15 mouse cellular contexts compared by ENCODE assay signal in the genomic region with DNA sequence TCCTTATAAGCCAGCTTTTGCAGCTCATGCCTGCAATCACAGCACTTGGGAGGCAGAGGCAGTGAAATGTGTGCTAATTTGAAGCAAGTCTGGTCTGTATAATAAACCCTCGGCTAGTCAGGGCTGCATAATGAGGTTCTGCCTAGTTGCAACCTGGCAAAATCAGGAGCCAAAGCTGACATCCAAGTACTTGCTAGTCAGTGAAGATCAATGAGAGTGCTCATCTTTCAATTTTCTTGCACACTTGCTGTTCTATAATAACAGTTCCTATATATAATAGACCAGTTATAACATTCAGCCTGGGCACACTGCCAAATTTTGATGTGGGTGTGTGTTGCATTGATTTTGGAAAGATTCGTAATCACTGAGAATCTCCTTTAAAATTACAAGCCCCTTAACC. TPM values are rescaled to one million over a fixed set of nuclear protein-coding genes. Genes with fewer than 3 reads are reported as not detected.
A peak's percentile ranks its signal among the peaks of the same experiment; 100 is the strongest.
DNase-seq lines count a peak whose midpoint lies in the region; ATAC-seq and TF ChIP-seq lines count a peak whose summit lies in the region.
"Had no signal": no experiment of that assay in that cellular context is flagged by ENCODE, and none has a peak within 500 bp of the region (broad histone marks: within the 10 kb centered on the region; RNA-seq: fewer than 3 reads in every experiment).

No protein-coding gene starts in this region.

- no peak overlapping the region for H3K27ac ChIP-seq in midbrain, embryonic 15.5 days
- no peak overlapping the region for H3K27ac ChIP-seq in midbrain, embryonic 11.5 days (ENCODE audit: low read depth, low read length)
- no peak overlapping the region for H3K27ac ChIP-seq in midbrain, postnatal 0 days (ENCODE audit: low read depth, low read length)
- H3K27ac ChIP-seq in thymus, adult 2 months (ENCODE audit: control insufficient read depth, insufficient read depth, low read length): no peak overlapping the region
- H3K27ac ChIP-seq: kidney, postnatal 0 days had no signal

- 46% methylated on average over 2 of the region's 2 CpGs for WGBS in midbrain, embryonic 15.5 days
- WGBS in midbrain, embryonic 11.5 days: 61% methylated on average over 2 of the region's 2 CpGs
- WGBS in midbrain, postnatal 0 days: 42% methylated on average over 2 of the region's 2 CpGs
- 82% methylated on average over 2 of the region's 2 CpGs for WGBS in thymus, adult 2 months

- no peak overlapping the region for H3K9ac ChIP-seq in midbrain, embryonic 15.5 days
- no peak overlapping the region for H3K9ac ChIP-seq in midbrain, embryonic 11.5 days (ENCODE audit: low read length)
- H3K9ac ChIP-seq in midbrain, postnatal 0 days (replicated peaks; ENCODE audit: low read length, poor library complexity, severe bottlenecking): no peak overlapping the region
- H3K9ac ChIP-seq: heart, embryonic 12.5 days had no signal

- no peak overlapping the region for H3K4me2 ChIP-seq in midbrain, embryonic 15.5 days
- H3K4me2 ChIP-seq in midbrain, embryonic 11.5 days: no peak overlapping the region
- H3K4me2 ChIP-seq in midbrain, postnatal 0 days (ENCODE audit: low read depth, low read length, poor library complexity, severe bottlenecking): no peak overlapping the region
- H3K4me2 ChIP-seq: heart, embryonic 12.5 days; liver, embryonic 11.5 days had no signal

- no peaks in the 10 kb centered on the region for H3K4me1 ChIP-seq in midbrain, embryonic 15.5 days
- H3K4me1 ChIP-seq in midbrain, embryonic 11.5 days (ENCODE audit: control insufficient read depth, insufficient read depth, low read length): no peaks in the 10 kb centered on the region
- no peaks in the 10 kb centered on the region for H3K4me1 ChIP-seq in midbrain, postnatal 0 days (ENCODE audit: insufficient read depth, low read length)
- no peaks in the 10 kb centered on the region for H3K4me1 ChIP-seq in thymus, adult 2 months (replicated peaks; ENCODE audit: control insufficient read depth, insufficient read depth, low read length)
- H3K4me1 ChIP-seq: heart, embryonic 12.5 days had no signal

- no peaks in the 10 kb centered on the region for H3K27me3 ChIP-seq in midbrain, embryonic 15.5 days (replicated peaks)
- H3K27me3 ChIP-seq in midbrain, embryonic 11.5 days (ENCODE audit: control insufficient read depth, insufficient read depth, low read length): no peaks in the 10 kb centered on the region
- no peaks in the 10 kb centered on the region for H3K27me3 ChIP-seq in midbrain, postnatal 0 days (ENCODE audit: insufficient read depth, low read length)
- H3K27me3 ChIP-seq in thymus, adult 2 months (ENCODE audit: control insufficient read depth, insufficient read depth, low read length): no peaks in the 10 kb centered on the region
- H3K27me3 ChIP-seq: heart, embryonic 12.5 days had no signal

- no peak for TF ChIP-seq POLR2A in thymus, adult 2 months (IDR thresholded peaks at IDR 0.05; ENCODE audit: control insufficient read depth, extremely low read depth, insufficient read depth, low read length, poor library complexity)

- no peaks in the 10 kb centered on the region for H3K9me3 ChIP-seq in midbrain, embryonic 15.5 days
- H3K9me3 ChIP-seq in midbrain, embryonic 11.5 days (ENCODE audit: control insufficient read depth, low read length): no peaks in the 10 kb centered on the region
- H3K9me3 ChIP-seq in midbrain, postnatal 0 days (ENCODE audit: low read length): no peaks in the 10 kb centered on the region

- peak; percentile 16 for DNase-seq in cerebellum, postnatal 10 days
- no peak for DNase-seq in midbrain, embryonic 11.5 days (ENCODE audit: low spot score, missing footprints)
- DNase-seq in midbrain, postnatal 0 days (ENCODE audit: low spot score): peak; percentile 5
- no peak for DNase-seq in embryo, embryonic 10 days (ENCODE audit: low spot score)
- DNase-seq in cerebellum, postnatal 36 days: no peak
- DNase-seq in thymus, adult 2 months: no peak
- DNase-seq: adrenal gland, adult 2 months had no signal

- no peaks in the 10 kb centered on the region for H3K36me3 ChIP-seq in midbrain, embryonic 15.5 days (replicated peaks)
- no peaks in the 10 kb centered on the region for H3K36me3 ChIP-seq in midbrain, embryonic 11.5 days (ENCODE audit: control insufficient read depth, insufficient read depth, low read length)
- no peaks in the 10 kb centered on the region for H3K36me3 ChIP-seq in midbrain, postnatal 0 days (ENCODE audit: insufficient read depth, low read length)
- H3K36me3 ChIP-seq in thymus, adult 2 months (ENCODE audit: control insufficient read depth, insufficient read depth, low read length): no peaks in the 10 kb centered on the region
- H3K36me3 ChIP-seq: heart, embryonic 12.5 days had no signal

- no peak for TF ChIP-seq CTCF in midbrain, postnatal 0 days (IDR thresholded peaks at IDR 0.05)
- no peak for TF ChIP-seq CTCF in thymus, adult 2 months (IDR thresholded peaks at IDR 0.05; ENCODE audit: borderline replicate concordance, control insufficient read depth, extremely low read depth, insufficient read depth, low read length, poor library complexity)

- ATAC-seq in cerebellum, adult (ENCODE audit: insufficient number of reproducible peaks, low FRiP score, low TSS enrichment): no peak
- ATAC-seq in midbrain, embryonic 15.5 days (replicated peaks): peak; percentile 70
- no peak for ATAC-seq in midbrain, embryonic 11.5 days (ENCODE audit: low FRiP score)
- no peak for ATAC-seq in midbrain, postnatal 0 days (ENCODE audit: low FRiP score)
- ATAC-seq: lung, postnatal 0 days had no signal

- no peak overlapping the region for H3K4me3 ChIP-seq in midbrain, embryonic 15.5 days
- H3K4me3 ChIP-seq in midbrain, embryonic 11.5 days (ENCODE audit: low read depth, low read length): no peak overlapping the region
- no peak overlapping the region for H3K4me3 ChIP-seq in midbrain, postnatal 0 days (ENCODE audit: low read depth, low read length)
- H3K4me3 ChIP-seq in thymus, adult 2 months (ENCODE audit: control insufficient read depth, insufficient read depth, low read length): no peak overlapping the region
- H3K4me3 ChIP-seq: heart, embryonic 12.5 days had no signal

RNA-seq across cellular contexts. Expression of a gene that starts 6.2 kb away (rescaled TPM):
- polyA plus RNA-seq in midbrain, embryonic 15.5 days (2015; fragmentation: Nextera tagmentation; extraction: Ambion mirVana): 0.54 and 0.65 TPM in 2 replicates
- not detected in 2 replicates for polyA plus RNA-seq in midbrain, embryonic 11.5 days (2014; fragmentation: Nextera tagmentation; extraction: Ambion mirVana)
- 0.55 and 1.6 TPM in 2 replicates for total RNA-seq in midbrain, postnatal 0 days (2014; rRNA removed)
- polyA plus RNA-seq in midbrain, postnatal 0 days (2015; fragmentation: Nextera tagmentation; extraction: Ambion mirVana): 0.36 and 0.44 TPM in 2 replicates
- polyA plus RNA-seq in thymus, adult 2 months (2012; rRNA removed): 0.08 and 0.16 TPM in 2 replicates
- total RNA-seq: gastrocnemius, adult 8-10 months had no signal
- polyA plus RNA-seq: adrenal gland, adult 2 months; heart, embryonic 12.5 days; liver, embryonic 11.5 days; lung, postnatal 0 days; small intestine, adult 2 months had no signal

Comparison
In these comparisons a context has a peak if more than half of its experiments do, and no peak if none do; other contexts are left out.
1. DNase-seq: peak in cerebellum, postnatal 10 days (2 of 2) and midbrain, postnatal 0 days (single experiment); none in midbrain, embryonic 11.5 days (single experiment), embryo, embryonic 10 days (single experiment), cerebellum, postnatal 36 days (0 of 2) and thymus, adult 2 months (single experiment).